Mouse (Mus musculus) gastrocnemius, postnatal 36 days (tissue): ENCODE data around the gene Psmd13. TPM values are rescaled to one million over a fixed set of nuclear protein-coding genes. Genes with fewer than 3 reads are reported as not detected.
"Not testable (repeated sequence)": the region's sequence is repeated elsewhere in the genome, so short reads cannot be mapped to it uniquely, and the experiment has no call there.

Source experiments
- DNase-seq, 2 experiments: peaks; one replicate each; pipeline ENCODE4 v3.0.0; 2022
- intact Hi-C: fragments of 180-260 bp; cut with DNase I; formaldehyde crosslinking; loops from one replicate; pipeline ENCODE4 v1.15.1; 2025
- total RNA-seq, 2 experiments: library from RNA; stranded (reverse); gene quantifications; 2 replicates each; pipeline ENCODE4 v1.2.3; 2021

Psmd13 gene
- total RNA-seq, 2 experiments from 2014 or later, result 78.3 to 78.9 TPM

DNA sequence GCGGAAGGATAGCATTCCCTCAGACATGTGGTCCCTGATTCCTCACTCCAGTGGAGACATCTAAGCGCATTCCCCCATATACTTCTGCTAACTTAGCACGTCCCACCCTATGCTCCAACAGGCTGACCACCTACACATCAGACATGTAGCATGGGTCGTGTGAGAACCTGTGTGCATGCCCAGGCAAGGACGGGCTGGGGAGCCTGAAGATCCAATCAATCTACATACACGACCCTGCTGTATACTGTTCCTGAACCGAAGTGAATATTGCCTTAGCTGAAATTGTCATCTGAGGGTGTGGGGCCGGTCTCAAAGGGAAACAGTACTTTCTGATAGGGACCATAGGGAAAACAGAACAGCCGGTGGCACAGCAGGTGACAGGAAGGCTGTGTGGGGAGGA lies 26.6 kb upstream of the Psmd13 start:
- DNase-seq, result no peak
- intact Hi-C loops, result loop anchor here (2.0 kb wide), 1 partner anchor 48 kb away; no protein-coding TSS in a partner anchor

DNA sequence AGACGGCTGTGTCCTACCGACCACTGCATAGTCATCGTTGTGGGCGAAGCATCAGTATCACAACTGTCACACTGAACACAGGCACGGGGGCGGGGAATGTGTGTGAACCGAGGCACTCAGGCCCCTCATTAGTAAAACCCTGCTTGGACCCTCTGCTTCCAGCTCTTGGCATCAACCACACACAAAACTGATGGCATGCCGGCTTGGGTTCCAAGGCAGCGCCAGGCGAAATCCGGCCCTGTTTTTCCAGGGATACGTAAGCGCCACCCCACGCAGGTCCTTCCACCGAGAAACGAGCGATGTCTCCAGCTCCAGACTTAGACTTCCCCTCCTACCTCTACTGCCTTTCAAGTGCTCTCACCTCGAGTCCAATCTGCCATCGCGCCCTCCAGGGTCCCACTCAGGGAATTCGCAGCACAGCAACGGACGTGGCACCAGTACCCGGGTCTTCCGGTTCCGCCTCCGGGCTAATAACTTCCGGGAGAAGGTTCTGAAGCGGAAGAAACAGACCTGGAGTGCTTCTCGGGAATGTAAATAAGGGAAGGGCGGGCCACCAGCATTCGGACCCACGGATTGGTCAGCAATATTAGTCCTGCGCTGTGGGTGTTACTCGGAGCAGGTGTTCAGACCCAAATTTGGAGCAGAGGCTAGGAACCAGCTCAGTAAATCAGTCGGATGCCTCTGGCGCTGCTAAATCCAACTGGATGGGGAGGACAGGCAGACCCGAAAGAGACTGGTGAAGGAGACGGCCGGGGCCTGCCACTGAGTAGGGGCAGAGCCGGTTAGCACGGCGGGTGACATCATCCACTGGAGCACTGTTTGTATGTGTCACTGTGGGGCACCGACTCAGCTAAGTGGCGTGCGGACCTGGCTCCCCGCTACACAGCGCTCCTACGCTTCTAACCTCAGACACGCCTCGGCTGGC lies 25.6 kb upstream of the Psmd13 start, which contains the start of gene Gm45785:
Gm45785 (minus strand) TSS at position 472 of the 925 bp plus-strand sequence.
- intact Hi-C loops, result loop anchor here (2.0 kb wide), 2 partner anchors 25 to 47 kb away; partner anchors contain the start of gene Psmd13

GRCm38 (mm10) chr7:140856785-140857549 lies 24.8 kb upstream of the Psmd13 start, which contains the start of gene Ric8a:
Gene Ric8a, plus strand, starts transcription at chr7:140856957.
- peak; percentile 87 to 88 for DNase-seq
- intact Hi-C loops, result loop anchor here (2.0 kb wide), 1 partner anchor 24 kb away; the partner anchor contains the start of gene Psmd13

More for the DNA sequence above, 25.6 kb upstream of the Psmd13 start, which contains the start of gene Gm45785:
- peak; percentile 75 to 80 for DNase-seq

GRCm38 (mm10) chr7:140857550-140858505 lies 23.9 kb upstream of the Psmd13 start, which contains the start of gene Bet1l:
Gene Bet1l, minus strand, starts transcription at chr7:140857577.
- no peak for DNase-seq
- intact Hi-C loops, result loop anchor here (2.0 kb wide), 1 partner anchor 23 kb away; the partner anchor contains the start of gene Psmd13

DNA sequence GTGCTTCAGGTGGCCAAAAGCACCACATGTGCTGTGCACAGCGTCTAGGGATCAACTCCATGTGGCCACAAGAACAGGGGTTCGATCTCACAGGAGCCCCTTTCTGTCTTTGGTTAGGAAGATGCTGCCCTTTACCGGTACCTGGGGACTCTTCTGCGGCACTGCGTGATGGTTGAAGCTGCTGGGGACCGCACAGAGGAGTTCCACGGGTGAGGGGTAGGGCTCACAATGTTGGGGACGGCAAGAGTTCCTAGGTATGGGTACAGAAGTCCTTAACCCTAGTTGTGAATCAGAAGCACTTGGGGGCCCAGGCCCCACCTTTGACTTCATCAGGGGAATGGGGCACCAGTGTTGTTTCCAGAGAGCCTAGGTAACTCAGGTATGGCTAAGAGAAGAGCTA lies 23.0 kb upstream of the Psmd13 start:
- DNase-seq, result no peak
- intact Hi-C loops, result no loop called here

GRCm38 (mm10) chr7:140859997-140860396 lies 21.8 kb upstream of the Psmd13 start:
- intact Hi-C loops, result no loop called here
- DNase-seq, result no peak

DNA sequence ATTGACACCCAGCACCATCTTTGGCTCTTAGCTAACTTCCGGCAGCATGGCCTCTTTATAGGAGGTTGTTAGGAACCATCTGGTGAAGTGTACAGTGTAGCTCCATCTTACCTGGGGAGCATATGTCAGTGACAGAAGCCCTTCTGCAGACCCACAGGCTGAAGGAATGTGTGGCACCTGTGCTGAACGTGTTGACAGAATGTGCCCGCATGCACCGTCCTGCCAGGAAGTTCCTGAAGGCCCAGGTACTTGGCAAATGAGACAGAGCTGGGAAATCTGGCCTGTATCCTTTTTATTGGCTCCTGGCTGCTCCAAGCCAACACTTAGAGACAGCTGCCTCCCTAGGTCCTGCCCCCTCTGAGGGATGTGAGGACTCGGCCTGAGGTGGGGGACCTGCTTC lies 21.0 kb upstream of the Psmd13 start:
- DNase-seq, result no peak
- intact Hi-C loops, result no loop called here

DNA sequence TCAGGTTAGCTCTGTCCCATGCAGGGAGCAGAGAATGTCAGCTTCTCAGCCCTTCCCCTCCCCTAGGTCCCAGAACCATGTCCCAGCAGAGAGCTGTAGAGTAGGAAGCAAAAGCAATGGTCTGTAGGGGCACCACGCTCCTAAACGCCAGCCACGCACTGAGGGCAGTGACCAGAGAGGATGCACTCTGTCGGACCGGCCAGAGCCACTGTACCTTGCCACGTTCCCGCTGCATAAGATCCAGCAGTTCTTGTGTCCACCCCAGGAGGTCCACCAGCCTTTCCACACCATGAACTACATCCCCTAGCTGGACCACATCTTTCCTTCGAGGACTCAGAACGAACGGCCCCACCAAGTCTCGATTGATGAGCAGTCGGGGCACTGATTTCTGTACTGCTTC lies 17.0 kb upstream of the Psmd13 start:
- intact Hi-C loops, result no loop called here
- DNase-seq, result no peak

GRCm38 (mm10) chr7:140874224-140874623 lies 7.5 kb upstream of the Psmd13 start:
- DNase-seq, result no peak
- intact Hi-C loops, result no loop called here

GRCm38 (mm10) chr7:140877364-140877763 lies 4.4 kb upstream of the Psmd13 start:
- intact Hi-C loops, result no loop called here
- no peak for DNase-seq

- no peak for DNase-seq
- intact Hi-C loops, result no loop called here
These were observed 2.4 kb upstream of the Psmd13 start for GRCm38 (mm10) chr7:140879355-140879754.

GRCm38 (mm10) chr7:140880419-140880818 lies 1.3 kb upstream of the Psmd13 start:
- intact Hi-C loops, result loop anchor here (2.0 kb wide), 1 partner anchor 24 kb away; the partner anchor contains the start of genes Bet1l, Gm45785 and Ric8a

GRCm38 (mm10) chr7:140880865-140881515 lies 778 bp upstream of the Psmd13 start:
- DNase-seq, result no peak
- intact Hi-C loops, result loop anchor here (2.0 kb wide), 1 partner anchor 24 kb away; the partner anchor contains the start of genes Bet1l, Gm45785 and Ric8a

More at GRCm38 (mm10) chr7:140880419-140880818, 1.3 kb upstream of the Psmd13 start:
- DNase-seq, result no peak

DNA sequence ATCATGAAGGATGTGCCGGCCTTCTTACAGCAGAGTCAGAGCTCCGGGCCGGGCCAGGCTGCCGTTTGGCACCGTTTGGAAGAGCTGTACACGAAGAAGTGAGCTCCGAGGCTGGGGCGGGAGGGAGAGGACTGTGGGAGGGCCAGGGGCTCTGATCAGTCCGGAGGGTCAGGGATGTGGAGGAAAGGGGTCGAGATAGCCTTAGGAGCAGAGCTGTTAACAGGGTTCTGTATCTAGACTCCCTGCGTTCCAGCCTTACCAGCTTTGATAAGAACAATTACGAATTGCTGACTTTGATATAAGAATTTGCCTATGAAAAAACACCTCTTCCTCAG lies 668 bp downstream of the Psmd13 start:
- intact Hi-C loops, result no loop called here
- no peak for DNase-seq

DNA sequence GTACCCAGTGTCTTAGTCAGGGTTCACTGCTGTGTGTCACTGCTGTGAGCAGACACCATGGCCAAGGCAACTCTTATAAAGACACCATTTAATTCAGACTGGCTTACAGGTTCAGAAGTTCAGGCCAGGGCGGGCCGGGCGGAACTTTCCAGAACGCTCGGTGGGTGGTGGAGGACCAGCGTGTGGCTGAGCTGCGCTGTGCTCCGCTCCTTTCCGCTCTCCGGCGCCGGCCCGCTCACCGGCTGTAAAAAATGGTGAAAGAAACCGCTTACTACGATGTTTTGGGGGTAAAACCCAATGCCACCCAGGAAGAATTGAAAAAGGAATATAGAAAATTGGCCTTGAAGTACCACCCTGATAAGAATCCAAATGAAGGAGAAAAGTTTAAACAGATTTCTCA lies 8.9 kb downstream of the Psmd13 start:
- intact Hi-C loops, DNase-seq: not testable (repeated sequence)

DNA sequence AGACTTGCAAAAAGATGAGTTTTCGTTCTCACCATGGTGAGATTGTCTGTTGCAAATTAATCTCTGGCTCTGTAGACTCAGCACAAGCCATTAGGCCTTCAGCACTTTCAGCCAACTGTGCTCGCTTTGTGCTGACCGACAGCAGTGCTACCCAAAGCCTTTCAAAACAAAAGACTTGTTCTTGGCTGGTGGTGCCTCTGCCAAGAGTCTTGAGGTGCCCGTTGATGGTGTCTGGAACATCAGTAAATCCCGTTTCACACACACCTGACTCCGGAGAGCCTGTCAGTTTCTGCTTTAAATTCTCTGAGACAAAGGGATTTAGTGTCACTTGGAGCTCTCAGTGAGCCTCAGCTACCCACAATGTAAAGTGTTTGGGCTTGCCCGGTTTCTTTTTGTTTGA lies 12.3 kb downstream of the Psmd13 start:
- no peak for DNase-seq

DNA sequence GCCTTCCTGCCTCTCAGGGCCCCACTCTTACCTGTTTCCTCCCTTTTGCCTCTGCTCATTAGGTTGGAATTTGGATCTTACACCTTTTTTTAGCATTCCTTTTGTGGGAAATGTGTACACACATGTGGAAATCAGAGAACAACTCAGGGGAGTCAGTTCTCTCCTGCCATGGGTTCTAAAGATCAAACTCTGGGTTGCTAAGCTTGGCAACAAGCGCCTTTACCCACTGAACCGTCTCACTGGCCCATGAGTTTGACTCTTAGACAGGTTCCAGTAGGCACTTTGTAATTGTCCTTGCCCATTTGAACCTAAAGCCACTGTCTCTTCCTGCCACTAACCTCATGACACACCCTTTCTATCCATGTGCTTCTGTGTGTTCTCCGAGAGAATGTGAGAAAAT lies 12.8 kb downstream of the Psmd13 start:
- DNase-seq, result no peak
- intact Hi-C loops, result no loop called here

More for the DNA sequence above, 12.3 kb downstream of the Psmd13 start:
- intact Hi-C loops, result no loop called here

DNA sequence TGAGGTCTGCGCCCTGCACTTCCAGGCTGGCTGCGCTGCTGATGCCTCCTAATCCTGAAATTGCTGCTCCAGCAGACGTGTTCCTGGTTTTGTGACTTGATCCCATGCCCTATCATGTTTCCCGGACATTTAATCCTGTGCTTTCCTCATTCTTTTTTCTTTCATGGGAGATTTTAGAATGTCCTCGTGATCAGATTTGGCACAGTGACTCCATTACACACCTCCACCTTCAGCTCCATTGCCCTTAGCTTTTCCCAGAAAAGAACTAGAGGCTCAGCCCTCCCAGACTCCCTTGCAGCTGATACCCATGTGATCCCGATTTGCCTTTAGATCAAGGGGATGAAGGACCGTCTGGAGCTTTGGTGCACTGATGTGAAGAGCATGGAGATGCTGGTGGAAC lies 16.1 kb downstream of the Psmd13 start:
- DNase-seq, result no peak
- intact Hi-C loops, result no loop called here

GRCm38 (mm10) chr7:140899121-140899520 lies 17.4 kb downstream of the Psmd13 start:
- intact Hi-C loops, result no loop called here
- DNase-seq, result no peak
